Mouse (Mus musculus) CH12.LX (cell line): Measurements from ENCODE around the gene Pdrg1. TPM values are rescaled to one million over a fixed set of nuclear protein-coding genes. Genes with fewer than 3 reads are reported as not detected.

ENCODE experiments used
- DNase-seq: peaks from one replicate; pipeline ENCODE4 v3.0.0-alpha.2; 2013; ENCODE audit errors: extremely low read depth
- H3K27ac ChIP-seq: 2 replicates; pipeline ENCODE4 v1.5.1; 2012; ENCODE audit warnings: low read depth, mild to moderate bottlenecking, control low read depth, moderate library complexity; ENCODE audit not compliant: insufficient read depth
- H3K27me3 ChIP-seq: replicated peaks from 2 replicates; pipeline ENCODE3; 2012; ENCODE audit warnings: inconsistent platforms
- H3K36me3 ChIP-seq, 2 experiments: replicated peaks in 1 of 2; 2 replicates each; pipeline versions ENCODE3 to v1.6.1; 2012; ENCODE audit warnings: inconsistent platforms in 1 of 2, low read length in 1 of 2, mild to moderate bottlenecking in 1 of 2, mixed read lengths in 1 of 2, moderate library complexity in 1 of 2; ENCODE audit not compliant: control insufficient read depth in 1 of 2, insufficient read depth in 1 of 2
- H3K4me1 ChIP-seq, 2 experiments: 2 replicates each; pipeline ENCODE4 v1.6.1; 2012; ENCODE audit warnings: inconsistent platforms in 1 of 2, moderate library complexity in 1 of 2; ENCODE audit not compliant: insufficient read depth in 2 of 2, control insufficient read depth in 1 of 2
- H3K4me2 ChIP-seq: 2 replicates; pipeline ENCODE4 v1.6.1; 2012; ENCODE audit warnings: low read depth, mild to moderate bottlenecking, control low read depth; ENCODE audit not compliant: poor library complexity, insufficient read depth, severe bottlenecking
- H3K4me3 ChIP-seq, 3 experiments: fragments of 150-350 bp in 1 of 3; sonication (generic) in 1 of 3; replicated peaks in 1 of 3; 2 replicates each; pipeline versions ENCODE3 to v1.5.1; 2011 to 2012; ENCODE audit warnings: low read depth in 2 of 3, low read length in 2 of 3, mild to moderate bottlenecking in 2 of 3, moderate library complexity in 2 of 3, control low read depth in 1 of 3, improper control_type of control experiment in 1 of 3, inconsistent platforms in 1 of 3, mixed read lengths in 1 of 3; ENCODE audit not compliant: poor library complexity in 1 of 3
- H3K79me2 ChIP-seq: replicated peaks from 2 replicates; pipeline ENCODE4 v1.6.1; 2012; ENCODE audit warnings: mild to moderate bottlenecking, moderate library complexity; ENCODE audit not compliant: control insufficient read depth, poor library complexity, insufficient read depth, severe bottlenecking; ENCODE audit errors: extremely low read depth
- H3K9ac ChIP-seq: 2 replicates; pipeline ENCODE4 v1.6.1; 2012; ENCODE audit warnings: low read depth, mild to moderate bottlenecking, control low read depth, moderate library complexity; ENCODE audit not compliant: insufficient read depth
- H3K9me3 ChIP-seq: replicated peaks from 2 replicates; pipeline ENCODE3; 2012; ENCODE audit warnings: low read length, inconsistent platforms, mixed read lengths
- E2F4 ChIP-seq: IDR thresholded peaks from 2 replicates; pipeline ENCODE4 v1.6.1; 2011; ENCODE audit warnings: low read depth, low read length, improper control_type of control experiment; ENCODE audit not compliant: insufficient replicate concordance
- HCFC1 ChIP-seq: IDR thresholded peaks from 2 replicates; pipeline ENCODE4 v1.6.1; 2012; ENCODE audit warnings: low read depth, mild to moderate bottlenecking, inconsistent platforms, low read length, improper control_type of control experiment
- JUN ChIP-seq: IDR thresholded peaks from 2 replicates; pipeline ENCODE4 v1.6.1; 2011; ENCODE audit warnings: low read depth, mild to moderate bottlenecking, low read length, improper control_type of control experiment, moderate library complexity; ENCODE audit not compliant: insufficient read depth
- JUND ChIP-seq: conservative IDR thresholded peaks from 2 replicates; pipeline ENCODE4 v1.6.1; 2011; ENCODE audit warnings: low read depth, low read length, improper control_type of control experiment
- KAT2A ChIP-seq: IDR thresholded peaks from 2 replicates; pipeline ENCODE4 v1.6.1; 2012; ENCODE audit warnings: low read length, improper control_type of control experiment, inconsistent platforms; ENCODE audit not compliant: insufficient replicate concordance
- MAX ChIP-seq: IDR thresholded peaks from 2 replicates; pipeline ENCODE4 v1.6.1; 2011; ENCODE audit warnings: low read length, improper control_type of control experiment
- PAX5 ChIP-seq: IDR thresholded peaks from 2 replicates; pipeline ENCODE4 v1.6.1; 2012; ENCODE audit warnings: low read length, inconsistent platforms, mixed read lengths
- POLR2AphosphoS2 ChIP-seq: IDR thresholded peaks from 2 replicates; pipeline ENCODE4 v1.6.1; 2011; ENCODE audit warnings: low read depth, low read length, improper control_type of control experiment
- SIN3A ChIP-seq: IDR thresholded peaks from 2 replicates; pipeline ENCODE4 v1.6.1; 2012; ENCODE audit warnings: low read length, improper control_type of control experiment, inconsistent platforms
- SMC3 ChIP-seq: IDR thresholded peaks from 2 replicates; pipeline ENCODE4 v1.6.1; 2011; ENCODE audit warnings: low read depth, low read length, improper control_type of control experiment
- TBP ChIP-seq: conservative IDR thresholded peaks from 2 replicates; pipeline ENCODE4 v1.6.1; 2011; ENCODE audit warnings: low read depth, low read length, improper control_type of control experiment
- TCF12 ChIP-seq: IDR thresholded peaks from 2 replicates; pipeline ENCODE4 v1.6.1; 2014; ENCODE audit warnings: low read depth, mild to moderate bottlenecking, inconsistent platforms, low read length, improper control_type of control experiment
- USF2 ChIP-seq: conservative IDR thresholded peaks from 2 replicates; pipeline ENCODE4 v1.6.1; 2011; ENCODE audit warnings: low read depth, low read length, improper control_type of control experiment
- ZC3H11A ChIP-seq: IDR thresholded peaks from 2 replicates; pipeline ENCODE4 v1.6.1; 2012; ENCODE audit warnings: low read depth, mild to moderate bottlenecking, inconsistent platforms, low read length, improper control_type of control experiment
- ZMIZ1 ChIP-seq: IDR thresholded peaks from 2 replicates; pipeline ENCODE4 v1.6.1; 2012; ENCODE audit warnings: low read depth, mild to moderate bottlenecking, inconsistent platforms, low read length, improper control_type of control experiment
- dilution Hi-C: fragments of 300-500 bp; cut with MboI; formaldehyde crosslinking; loops from 2 replicates; pipeline ENCODE4 v1.14.3; 2020; ENCODE audit warnings: low sequenced_read_pairs; ENCODE audit not compliant: extremely low pct_unique_long_range_greater_than_20kb, extremely low pct_ligation_motif_present
- in situ Hi-C: fragments of 300-500 bp; cut with MboI; formaldehyde crosslinking; loops from 3 replicates; pipeline ENCODE4 v1.14.3; 2019; ENCODE audit warnings: low sequenced_read_pairs, low pct_ligation_motif_present, low pct_unique_long_range_greater_than_20kb, mixed read lengths
- polyA plus RNA-seq: library from polyadenylated mRNA; unstranded; fragments of >175 nt; gene quantifications from 2 replicates; pipeline ENCODE4 v1.2.1, GENCODE M21; 2012; ENCODE audit warnings: low read depth; ENCODE audit not compliant: insufficient read length
- total RNA-seq, 2 experiments: library from RNA; depleted of rRNA; stranded (reverse); fragments of 300-350 nt in 1 of 2; fragments of >200 nt in 1 of 2; gene quantifications; 2 replicates each; pipeline ENCODE4 v1.2.3; 2012 to 2014

The Pdrg1 gene
- total and polyA plus RNA-seq, 3 experiments = 26.1 to 56.4 (median 50.9) TPM

- no peak overlapping the region for H3K4me2 ChIP-seq
- dilution Hi-C loops = no loop called here
These were observed 5.8 kb downstream of the Pdrg1 start for GRCm38 (mm10) chr2:153009192-153009973.

GRCm38 (mm10) chr2:153005981-153006380 lies 9.2 kb downstream of the Pdrg1 start:
- in situ Hi-C loops (no loop called here), dilution Hi-C loops (no loop called here)
- Histone ChIP-seq H3K79me2 (no peaks in the 10 kb centered on the region), H3K4me1 (peaks cover 13 to 27% of the 10 kb centered on the region in 2 experiments), H3K36me3 (peaks cover 38 to 54% of the 10 kb centered on the region in 2 experiments), H3K4me2 (no peak overlapping the region), H3K9me3 (no peaks in the 10 kb centered on the region)
- TF ChIP-seq POLR2AphosphoS2 = no peak; the same call in 1 of the 2 replicates
- TF ChIP-seq USF2 = no peak
- TF ChIP-seq ZC3H11A = no peak
- TF ChIP-seq SMC3 = no peak
- TF ChIP-seq, all 38 proteins: peak for 0
- DNase-seq = no peak
- H3K27me3 ChIP-seq = no peaks in the 10 kb centered on the region
- no peak overlapping the region for H3K27ac ChIP-seq
- no peak overlapping the region for H3K9ac ChIP-seq
- H3K4me3 ChIP-seq = no peak overlapping the region

More at GRCm38 (mm10) chr2:153009192-153009973, 5.8 kb downstream of the Pdrg1 start:
- H3K4me1 ChIP-seq = peaks cover 9 to 14% of the 10 kb centered on the region in 2 experiments
- no peaks in the 10 kb centered on the region for H3K27me3 ChIP-seq
- TF ChIP-seq HCFC1 = no peak
- no peak for TF ChIP-seq E2F4
- TF ChIP-seq TCF12 = no peak
- no peak for TF ChIP-seq MAX
- no peak for TF ChIP-seq TBP
- no peak for TF ChIP-seq JUN
- TF ChIP-seq ZMIZ1 = no peak
- TF ChIP-seq USF2 = no peak
- no peak for TF ChIP-seq PAX5
- TF ChIP-seq JUND = no peak
- TF ChIP-seq KAT2A = no peak
- TF ChIP-seq SIN3A = no peak
- no peak overlapping the region for H3K27ac ChIP-seq
- H3K9me3 ChIP-seq = no peaks in the 10 kb centered on the region
- no peak overlapping the region for H3K4me3 ChIP-seq
- H3K9ac ChIP-seq = no peak overlapping the region
- no peak for DNase-seq
- peaks cover 13% of the 10 kb centered on the region for H3K79me2 ChIP-seq
- H3K36me3 ChIP-seq = peaks cover 58 to 84% of the 10 kb centered on the region in 2 experiments
- in situ Hi-C loops = no loop called here
